Mouse (Mus musculus): ENCODE results near the gene Plppr4. TPM values are rescaled to one million over a fixed set of nuclear protein-coding genes. Genes with fewer than 3 reads are reported as not detected.
A peak's percentile ranks its signal among the peaks of the same experiment; 100 is the strongest.

The Plppr4 gene
- 0.60 and 0.70 TPM in 2 replicates for polyA plus RNA-seq (2014; fragmentation: Nextera tagmentation; extraction: Ambion mirVana)

GRCm38 (mm10) chr3:117360528-117360927, at the start of gene Plppr4:
Gene Plppr4 (minus strand): TSS chr3:117360876.
- Histone ChIP-seq H3K27me3 (ENCODE audit: control insufficient read depth, insufficient read depth, low read length) (no peaks in the 10 kb centered on the region; the same call in 1 of the 2 replicates), H3K9me3 (replicated peaks; ENCODE audit: control insufficient read depth, low read length) (no peaks in the 10 kb centered on the region), H3K4me2 (peak within 1 kb of the TSS; percentile 87), H3K9ac (ENCODE audit: low read depth, low read length) (peak within 1 kb of the TSS; percentile 72), H3K36me3 (ENCODE audit: control insufficient read depth, insufficient read depth, low read length) (no peaks in the 10 kb centered on the region), H3K27ac (ENCODE audit: low read depth, low read length) (no peak within 1 kb of the TSS), H3K4me3 (ENCODE audit: low read depth, low read length) (peak within 1 kb of the TSS; percentile 58), H3K4me1 (ENCODE audit: control insufficient read depth, insufficient read depth, low read length) (no peaks in the 10 kb centered on the region)
- no peak for ATAC-seq (replicated peaks; ENCODE audit: insufficient number of reproducible peaks, low FRiP score, low TSS enrichment)
- 43% methylated on average over 5 of the region's 5 CpGs for WGBS (ENCODE audit: insufficient replicate concordance)

- Histone ChIP-seq H3K9me3 (replicated peaks; ENCODE audit: control insufficient read depth, low read length) (no peaks in the 10 kb centered on the region), H3K27me3 (ENCODE audit: control insufficient read depth, insufficient read depth, low read length) (no peaks in the 10 kb centered on the region), H3K27ac (ENCODE audit: low read depth, low read length) (no peak overlapping the region), H3K36me3 (ENCODE audit: control insufficient read depth, insufficient read depth, low read length) (no peaks in the 10 kb centered on the region), H3K4me3 (ENCODE audit: low read depth, low read length) (no peak overlapping the region), H3K4me2 (no peak overlapping the region), H3K9ac (ENCODE audit: low read depth, low read length) (no peak overlapping the region), H3K4me1 (ENCODE audit: control insufficient read depth, insufficient read depth, low read length) (no peaks in the 10 kb centered on the region)
- WGBS (ENCODE audit: insufficient replicate concordance), result 86% methylated on average over 2 of the region's 2 CpGs
- ATAC-seq (replicated peaks; ENCODE audit: insufficient number of reproducible peaks, low FRiP score, low TSS enrichment), result no peak
Observed at GRCm38 (mm10) chr3:117405821-117406220, 45.1 kb upstream of the Plppr4 start.

GRCm38 (mm10) chr3:117403740-117404139, 43.1 kb upstream of the Plppr4 start:
- H3K4me1 ChIP-seq (ENCODE audit: control insufficient read depth, insufficient read depth, low read length), result no peaks in the 10 kb centered on the region
- 82% methylated on average over 3 of the region's 3 CpGs for WGBS (ENCODE audit: insufficient replicate concordance)
- no peak overlapping the region for H3K4me3 ChIP-seq (ENCODE audit: low read depth, low read length)
- no peak overlapping the region for H3K4me2 ChIP-seq
- no peak overlapping the region for H3K27ac ChIP-seq (ENCODE audit: low read depth, low read length)
- no peaks in the 10 kb centered on the region for H3K9me3 ChIP-seq (replicated peaks; ENCODE audit: control insufficient read depth, low read length)
- no peaks in the 10 kb centered on the region for H3K36me3 ChIP-seq (ENCODE audit: control insufficient read depth, insufficient read depth, low read length)
- ATAC-seq (replicated peaks; ENCODE audit: insufficient number of reproducible peaks, low FRiP score, low TSS enrichment), result no peak
- H3K27me3 ChIP-seq (ENCODE audit: control insufficient read depth, insufficient read depth, low read length), result no peaks in the 10 kb centered on the region
- H3K9ac ChIP-seq (ENCODE audit: low read depth, low read length), result no peak overlapping the region

- Histone ChIP-seq H3K4me3 (ENCODE audit: low read depth, low read length) (no peak overlapping the region), H3K4me1 (ENCODE audit: control insufficient read depth, insufficient read depth, low read length) (no peaks in the 10 kb centered on the region), H3K36me3 (ENCODE audit: control insufficient read depth, insufficient read depth, low read length) (no peaks in the 10 kb centered on the region), H3K4me2 (no peak overlapping the region), H3K9me3 (replicated peaks; ENCODE audit: control insufficient read depth, low read length) (no peaks in the 10 kb centered on the region), H3K27me3 (ENCODE audit: control insufficient read depth, insufficient read depth, low read length) (no peaks in the 10 kb centered on the region), H3K9ac (ENCODE audit: low read depth, low read length) (no peak overlapping the region), H3K27ac (ENCODE audit: low read depth, low read length) (no peak overlapping the region)
- ATAC-seq (replicated peaks; ENCODE audit: insufficient number of reproducible peaks, low FRiP score, low TSS enrichment), result no peak
- 80% methylated on average over 1 of the region's 1 CpGs for WGBS (ENCODE audit: insufficient replicate concordance)
Observed at GRCm38 (mm10) chr3:117366041-117366440, 5.4 kb upstream of the Plppr4 start.

GRCm38 (mm10) chr3:117359686-117360521, 772 bp downstream of the Plppr4 start:
- H3K9me3 ChIP-seq (replicated peaks; ENCODE audit: control insufficient read depth, low read length), result no peaks in the 10 kb centered on the region
- no peak overlapping the region for H3K27ac ChIP-seq (ENCODE audit: low read depth, low read length)
- H3K4me2 ChIP-seq, result peak overlapping the region; percentile 87
- 2% methylated on average over 46 of the region's 46 CpGs for WGBS (ENCODE audit: insufficient replicate concordance)
- H3K4me1 ChIP-seq (ENCODE audit: control insufficient read depth, insufficient read depth, low read length), result no peaks in the 10 kb centered on the region
- peak overlapping the region; percentile 72 for H3K9ac ChIP-seq (ENCODE audit: low read depth, low read length)
- no peaks in the 10 kb centered on the region for H3K36me3 ChIP-seq (ENCODE audit: control insufficient read depth, insufficient read depth, low read length)
- no peaks in the 10 kb centered on the region; the same call in 1 of the 2 replicates for H3K27me3 ChIP-seq (ENCODE audit: control insufficient read depth, insufficient read depth, low read length)
- H3K4me3 ChIP-seq (ENCODE audit: low read depth, low read length), result peak overlapping the region; percentile 58
- ATAC-seq (replicated peaks; ENCODE audit: insufficient number of reproducible peaks, low FRiP score, low TSS enrichment), result peak; percentile 74

- no peak overlapping the region for H3K27ac ChIP-seq (ENCODE audit: low read depth, low read length)
- H3K36me3 ChIP-seq (ENCODE audit: control insufficient read depth, insufficient read depth, low read length), result no peaks in the 10 kb centered on the region
- WGBS (ENCODE audit: insufficient replicate concordance), result 84% methylated on average over 5 of the region's 5 CpGs
- peak overlapping the region; percentile 87 for H3K4me2 ChIP-seq
- no peak for ATAC-seq (replicated peaks; ENCODE audit: insufficient number of reproducible peaks, low FRiP score, low TSS enrichment)
- no peak overlapping the region for H3K9ac ChIP-seq (ENCODE audit: low read depth, low read length)
- H3K27me3 ChIP-seq (ENCODE audit: control insufficient read depth, insufficient read depth, low read length), result no peaks in the 10 kb centered on the region; the same call in 1 of the 2 replicates
- H3K9me3 ChIP-seq (replicated peaks; ENCODE audit: control insufficient read depth, low read length), result no peaks in the 10 kb centered on the region
- no peak overlapping the region; the same call in 1 of the 2 replicates for H3K4me3 ChIP-seq (ENCODE audit: low read depth, low read length)
- no peaks in the 10 kb centered on the region for H3K4me1 ChIP-seq (ENCODE audit: control insufficient read depth, insufficient read depth, low read length)
Observed at GRCm38 (mm10) chr3:117358981-117359628, 1.6 kb downstream of the Plppr4 start.

- Histone ChIP-seq H3K4me1 (ENCODE audit: control insufficient read depth, insufficient read depth, low read length) (no peaks in the 10 kb centered on the region), H3K4me3 (ENCODE audit: low read depth, low read length) (no peak overlapping the region), H3K9ac (ENCODE audit: low read depth, low read length) (no peak overlapping the region), H3K9me3 (replicated peaks; ENCODE audit: control insufficient read depth, low read length) (no peaks in the 10 kb centered on the region), H3K4me2 (no peak overlapping the region), H3K27ac (ENCODE audit: low read depth, low read length) (no peak overlapping the region), H3K36me3 (ENCODE audit: control insufficient read depth, insufficient read depth, low read length) (no peaks in the 10 kb centered on the region), H3K27me3 (ENCODE audit: control insufficient read depth, insufficient read depth, low read length) (no peaks in the 10 kb centered on the region; the same call in 1 of the 2 replicates)
- no peak for ATAC-seq (replicated peaks; ENCODE audit: insufficient number of reproducible peaks, low FRiP score, low TSS enrichment)
- 73% methylated on average over 3 of the region's 3 CpGs for WGBS (ENCODE audit: insufficient replicate concordance)
Observed at GRCm38 (mm10) chr3:117357367-117357766, 3.3 kb downstream of the Plppr4 start.

- Histone ChIP-seq H3K36me3 (ENCODE audit: control insufficient read depth, insufficient read depth, low read length) (no peaks in the 10 kb centered on the region), H3K4me1 (ENCODE audit: control insufficient read depth, insufficient read depth, low read length) (no peaks in the 10 kb centered on the region), H3K4me2 (no peak overlapping the region), H3K27ac (ENCODE audit: low read depth, low read length) (no peak overlapping the region), H3K27me3 (ENCODE audit: control insufficient read depth, insufficient read depth, low read length) (no peaks in the 10 kb centered on the region), H3K9ac (ENCODE audit: low read depth, low read length) (no peak overlapping the region), H3K9me3 (replicated peaks; ENCODE audit: control insufficient read depth, low read length) (no peaks in the 10 kb centered on the region), H3K4me3 (ENCODE audit: low read depth, low read length) (no peak overlapping the region)
- 80% methylated on average over 2 of the region's 2 CpGs for WGBS (ENCODE audit: insufficient replicate concordance)
- ATAC-seq (replicated peaks; ENCODE audit: insufficient number of reproducible peaks, low FRiP score, low TSS enrichment), result no peak
Observed at GRCm38 (mm10) chr3:117353940-117354339, 6.7 kb downstream of the Plppr4 start.

Data from heart, embryonic 11.5 days (tissue).